Mouse (Mus musculus) midbrain, embryonic 10.5 days (tissue): ENCODE data around the gene Gm17509. TPM values are rescaled to one million over a fixed set of nuclear protein-coding genes. Genes with fewer than 3 reads are reported as not detected.

Source experiments
- DNase-seq: peaks from one replicate; pipeline ENCODE4 v3.0.0-alpha.2; 2017; ENCODE audit warnings: low spot score
- H3K27ac ChIP-seq: fragments of 300-500 bp; sonication (generic); replicated peaks from 2 replicates; pipeline ENCODE4 v1.5.1; 2016; ENCODE audit warnings: mild to moderate bottlenecking
- H3K27me3 ChIP-seq: fragments of 300-500 bp; sonication (generic); 2 replicates; pipeline ENCODE4 v1.6.1; 2016; ENCODE audit warnings: low read depth, mild to moderate bottlenecking; ENCODE audit not compliant: poor library complexity, severe bottlenecking
- H3K36me3 ChIP-seq: fragments of 300-500 bp; sonication (generic); 2 replicates; pipeline ENCODE4 v1.6.1; 2016; ENCODE audit warnings: mild to moderate bottlenecking, moderate library complexity
- H3K4me1 ChIP-seq: fragments of 300-500 bp; sonication (generic); 2 replicates; pipeline ENCODE4 v1.6.1; 2016
- H3K4me3 ChIP-seq: fragments of 300-500 bp; sonication (generic); 2 replicates; pipeline ENCODE4 v1.5.1; 2016; ENCODE audit warnings: mild to moderate bottlenecking, moderate library complexity
- H3K9me3 ChIP-seq: fragments of 300-500 bp; sonication (generic); replicated peaks from 2 replicates; pipeline ENCODE4 v1.6.1; 2016; ENCODE audit warnings: mild to moderate bottlenecking
- WGBS: fragments of 180-500 bp; shearing (Covaris S2); methylation state at CpG from one replicate; pipeline ENCODE4 v1.1.7; 2016; 5-methylcytosine and 5-hydroxymethylcytosine counted together
- polyA plus RNA-seq: library from polyadenylated mRNA; unstranded; fragments of >200 nt; fragmentation: Nextera tagmentation; extraction: Ambion mirVana; gene quantifications from 2 replicates; pipeline ENCODE4 v1.2.1, GENCODE M21; 2016

Gm17509 gene
- polyA plus RNA-seq, 1 experiment from 2014 or later = 1.4 TPM

DNA sequence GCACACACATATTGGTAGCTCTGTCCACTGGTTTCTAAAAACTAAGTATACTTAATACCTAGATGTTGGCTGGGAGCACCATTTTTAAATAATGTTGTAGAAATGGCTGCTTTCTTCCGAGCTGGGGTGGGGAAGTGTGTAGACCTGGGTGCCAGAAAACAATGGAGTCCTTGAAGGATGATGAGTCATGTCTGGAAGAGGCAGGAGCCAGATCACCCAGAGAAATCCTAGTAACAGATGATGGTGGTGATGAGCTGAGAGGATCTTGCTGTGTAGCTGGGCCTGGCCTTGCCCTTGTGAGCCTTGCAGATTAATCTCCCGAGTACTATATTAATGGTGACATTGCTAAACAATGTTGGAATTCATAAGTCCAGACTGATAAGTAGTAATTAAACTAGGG, 4.0 kb upstream of the Gm17509 start:
- no peak overlapping the region for H3K27ac ChIP-seq
- peaks cover 24% of the 10 kb centered on the region for H3K4me1 ChIP-seq
- WGBS = 77% methylated on average over 2 of the region's 2 CpGs
- H3K4me3 ChIP-seq = no peak overlapping the region
- peaks cover 13% of the 10 kb centered on the region for H3K36me3 ChIP-seq
- H3K27me3 ChIP-seq = no peaks in the 10 kb centered on the region
- DNase-seq = no peak
- H3K9me3 ChIP-seq = no peaks in the 10 kb centered on the region

GRCm38 (mm10) chr13:117223125-117223524, 2.2 kb upstream of the Gm17509 start:
- no peak overlapping the region for H3K4me3 ChIP-seq
- WGBS = 50% methylated on average over 5 of the region's 5 CpGs
- no peak for DNase-seq

DNA sequence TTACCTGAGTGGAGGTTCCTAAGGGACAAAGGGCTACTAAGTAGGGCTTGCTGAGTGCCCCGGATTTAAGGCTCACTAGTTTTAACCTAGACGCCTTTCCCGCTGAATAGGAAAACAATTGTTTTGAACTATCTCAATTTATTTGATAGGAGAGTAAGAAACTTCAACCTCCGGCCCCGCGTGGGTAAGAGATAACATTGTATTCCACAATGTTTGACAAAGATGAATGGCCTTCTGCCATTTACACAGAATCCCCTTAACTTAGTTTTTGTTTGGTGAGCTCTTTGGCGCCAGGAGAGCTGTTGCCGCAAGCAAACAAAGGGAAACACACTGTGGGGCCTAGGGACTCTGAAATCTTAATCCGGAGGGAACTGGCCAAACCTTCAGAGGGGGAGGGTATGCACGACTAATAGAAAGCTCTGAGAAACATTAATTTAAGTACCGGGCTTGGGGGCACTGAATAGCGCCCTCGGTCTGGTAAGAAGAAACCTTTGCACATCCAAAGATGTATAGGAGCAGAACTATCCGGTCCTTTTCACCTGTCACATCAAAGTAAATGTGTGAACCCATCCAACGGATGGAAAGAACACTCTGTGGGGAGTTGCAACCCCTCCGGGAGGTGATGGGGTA, 889 bp downstream of the Gm17509 start:
- no peaks in the 10 kb centered on the region for H3K36me3 ChIP-seq
- H3K27me3 ChIP-seq = peaks cover 7% of the 10 kb centered on the region; the same call in 1 of the 2 replicates
- under 1% methylated on average over 16 of the region's 16 CpGs for WGBS
- DNase-seq = peak; percentile 64
- peak overlapping the region; percentile 86 for H3K4me3 ChIP-seq
- no peaks in the 10 kb centered on the region for H3K9me3 ChIP-seq
- H3K4me1 ChIP-seq = peaks cover 56% of the 10 kb centered on the region
- peak overlapping the region; percentile 98 for H3K27ac ChIP-seq

More at GRCm38 (mm10) chr13:117223125-117223524, 2.2 kb upstream of the Gm17509 start:
- peaks cover 31% of the 10 kb centered on the region for H3K4me1 ChIP-seq
- no peaks in the 10 kb centered on the region for H3K9me3 ChIP-seq
- peaks cover 4% of the 10 kb centered on the region; the same call in 1 of the 2 replicates for H3K27me3 ChIP-seq
- H3K36me3 ChIP-seq = peaks cover 10% of the 10 kb centered on the region; the same call in 1 of the 2 replicates
- H3K27ac ChIP-seq = no peak overlapping the region

DNA sequence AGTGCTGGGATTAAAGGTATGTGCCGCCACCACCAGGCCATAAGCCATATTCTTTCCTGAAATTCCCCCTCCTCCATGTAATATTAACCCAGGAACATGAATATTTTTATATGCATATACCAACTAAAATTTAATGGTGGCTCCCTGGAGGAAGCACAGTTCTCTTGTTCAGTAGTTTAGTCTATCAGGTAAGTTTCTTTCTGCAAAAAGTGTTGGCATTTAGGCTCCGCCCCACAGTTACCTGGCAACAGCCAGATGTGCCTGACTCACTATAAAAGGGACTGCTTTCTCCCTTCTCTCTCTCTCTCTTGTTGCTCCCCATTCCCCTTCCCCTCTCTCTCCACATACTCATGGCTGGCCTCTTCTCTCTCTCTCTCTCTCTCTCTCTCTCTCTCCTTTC, 2.8 kb downstream of the Gm17509 start:
- 83% methylated on average over 2 of the region's 2 CpGs for WGBS
- H3K4me3 ChIP-seq = no peak overlapping the region
- no peaks in the 10 kb centered on the region for H3K9me3 ChIP-seq
- peaks cover 55% of the 10 kb centered on the region for H3K4me1 ChIP-seq
- no peak for DNase-seq
- no peaks in the 10 kb centered on the region for H3K36me3 ChIP-seq
- peaks cover 7% of the 10 kb centered on the region; the same call in 1 of the 2 replicates for H3K27me3 ChIP-seq
- H3K27ac ChIP-seq = no peak overlapping the region

DNA sequence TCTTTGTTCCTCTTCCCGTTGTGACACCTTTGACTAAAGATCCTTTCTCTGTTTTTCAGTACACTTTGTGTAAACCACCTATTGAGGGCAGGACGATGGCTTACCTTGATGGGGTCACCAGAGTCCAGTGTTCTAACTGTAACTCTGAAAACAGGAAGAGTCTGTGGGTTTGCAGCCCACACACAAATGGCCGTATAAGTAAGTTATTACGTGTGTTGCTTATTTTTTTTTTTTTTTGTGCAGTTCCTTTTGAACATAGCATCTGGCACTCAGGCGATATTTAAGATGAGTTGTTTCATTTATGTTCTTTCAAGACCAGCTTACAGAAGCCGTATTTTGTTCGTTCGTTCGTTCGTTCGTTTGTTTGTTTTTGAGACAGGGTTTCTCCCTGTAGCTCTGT, 3.3 kb downstream of the Gm17509 start:
- H3K27ac ChIP-seq = no peak overlapping the region
- no peak for DNase-seq
- H3K27me3 ChIP-seq = peaks cover 7% of the 10 kb centered on the region; the same call in 1 of the 2 replicates
- no peaks in the 10 kb centered on the region for H3K36me3 ChIP-seq
- 61% methylated on average over 11 of the region's 11 CpGs for WGBS
- H3K9me3 ChIP-seq = no peaks in the 10 kb centered on the region
- peaks cover 51% of the 10 kb centered on the region for H3K4me1 ChIP-seq
- H3K4me3 ChIP-seq = no peak overlapping the region

DNA sequence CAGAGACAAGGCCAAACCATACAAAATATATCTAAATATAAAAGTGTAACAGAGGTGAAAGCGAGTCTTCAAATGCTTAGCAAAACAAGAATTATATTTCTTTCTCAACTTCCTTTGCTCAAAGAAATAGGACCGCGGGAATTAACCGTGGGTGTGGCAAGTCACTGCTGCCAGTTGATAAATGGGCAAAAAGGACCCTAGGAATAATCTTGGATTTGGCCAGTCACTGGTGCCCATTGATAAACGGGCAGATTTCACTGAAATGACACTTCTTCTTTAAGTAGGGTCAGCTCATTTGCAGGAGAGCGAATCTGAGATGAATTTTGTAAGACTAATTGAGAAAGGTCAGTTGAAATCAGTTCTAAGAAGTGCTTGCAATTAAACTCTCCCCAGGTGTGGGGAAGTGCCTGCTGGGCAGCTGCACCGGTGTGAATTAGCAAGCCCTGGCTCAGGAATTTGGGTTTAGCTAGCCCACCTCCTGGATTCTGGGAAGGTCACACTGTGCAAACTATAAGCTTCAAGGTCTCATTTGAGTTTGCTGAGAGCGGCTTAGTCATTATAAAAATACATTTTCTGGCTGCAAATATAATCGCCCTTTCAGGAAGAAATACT, 4.0 kb downstream of the Gm17509 start:
- Histone ChIP-seq H3K4me3 (no peak overlapping the region), H3K27ac (no peak overlapping the region), H3K4me1 (peaks cover 44% of the 10 kb centered on the region), H3K27me3 (peaks cover 7% of the 10 kb centered on the region; the same call in 1 of the 2 replicates), H3K36me3 (no peaks in the 10 kb centered on the region), H3K9me3 (no peaks in the 10 kb centered on the region)
- WGBS = 14% methylated on average over 9 of the region's 9 CpGs
- no peak for DNase-seq

GRCm38 (mm10) chr13:117216126-117216525, 4.7 kb downstream of the Gm17509 start:
- peaks cover 39% of the 10 kb centered on the region for H3K4me1 ChIP-seq
- H3K27ac ChIP-seq = peak overlapping the region; percentile 69
- H3K9me3 ChIP-seq = no peaks in the 10 kb centered on the region
- H3K36me3 ChIP-seq = no peaks in the 10 kb centered on the region
- H3K27me3 ChIP-seq = peaks cover 7% of the 10 kb centered on the region; the same call in 1 of the 2 replicates
- WGBS = 4% methylated on average over 10 of the region's 10 CpGs
- peak; percentile 43 for DNase-seq
- no peak overlapping the region for H3K4me3 ChIP-seq

DNA sequence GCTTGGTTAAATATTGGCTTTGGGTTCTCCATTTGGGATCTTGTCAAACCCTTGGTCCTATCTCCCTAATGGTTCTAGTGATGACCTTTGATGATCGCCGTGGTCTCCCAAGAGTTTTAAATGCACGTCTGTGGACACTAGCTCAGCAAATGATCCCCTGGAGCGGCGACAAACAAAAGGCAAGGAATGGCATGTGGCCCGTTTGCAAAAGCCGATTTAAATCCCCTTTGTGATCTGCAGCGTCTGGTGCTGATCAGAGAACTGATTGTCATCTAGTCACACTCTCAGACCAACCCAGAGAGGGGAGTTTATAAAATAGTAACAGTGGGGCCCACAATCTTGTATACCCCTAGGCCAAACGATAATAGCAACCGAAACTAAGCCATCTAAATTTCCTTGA, 5.4 kb downstream of the Gm17509 start:
- H3K27me3 ChIP-seq = peaks cover 7% of the 10 kb centered on the region; the same call in 1 of the 2 replicates
- WGBS = under 1% methylated on average over 10 of the region's 10 CpGs
- H3K9me3 ChIP-seq = no peaks in the 10 kb centered on the region
- H3K4me3 ChIP-seq = 0 out of 2 replicates have a peak overlapping the region, but pooled peaks have one; percentile 2
- DNase-seq = peak; percentile 77
- peaks cover 39% of the 10 kb centered on the region for H3K4me1 ChIP-seq
- H3K27ac ChIP-seq = peak overlapping the region; percentile 69
- H3K36me3 ChIP-seq = no peaks in the 10 kb centered on the region

DNA sequence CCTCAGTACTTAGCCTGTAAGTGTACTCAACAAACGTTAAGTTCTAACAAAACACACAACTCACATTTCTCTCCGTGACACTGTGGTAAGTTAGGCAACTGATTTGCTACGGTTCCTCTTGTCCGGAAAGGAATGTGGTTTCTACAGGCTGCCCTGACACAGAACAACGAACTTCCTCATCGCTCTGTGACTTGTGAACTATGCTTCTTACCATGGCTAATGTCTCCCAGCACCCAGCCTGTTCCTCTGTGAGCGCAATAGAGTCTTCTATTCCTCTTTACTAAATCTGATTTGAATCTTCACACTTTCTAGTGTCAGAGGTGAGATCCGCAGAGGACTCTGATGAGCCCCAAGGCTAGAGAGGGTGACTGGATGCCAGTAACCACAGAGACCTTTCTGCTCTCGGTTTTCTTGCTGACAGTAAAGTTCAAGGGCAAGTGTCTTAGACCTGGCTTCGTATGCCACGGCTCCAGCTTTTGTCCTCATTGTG, 9.4 kb downstream of the Gm17509 start:
- H3K27ac ChIP-seq = no peak overlapping the region
- no peak overlapping the region for H3K4me3 ChIP-seq
- H3K4me1 ChIP-seq = peaks cover 16% of the 10 kb centered on the region
- DNase-seq = no peak
- WGBS = 71% methylated on average over 11 of the region's 11 CpGs
- no peaks in the 10 kb centered on the region for H3K9me3 ChIP-seq
- H3K27me3 ChIP-seq = no peaks in the 10 kb centered on the region
- H3K36me3 ChIP-seq = no peaks in the 10 kb centered on the region

GRCm38 (mm10) chr13:117208236-117208635, 12.6 kb downstream of the Gm17509 start, which contains the start of gene Emb:
Gene Emb, plus strand, starts transcription at chr13:117208536.
- Histone ChIP-seq H3K4me1 (no peaks in the 10 kb centered on the region; the same call in 1 of the 2 replicates), H3K36me3 (no peaks in the 10 kb centered on the region), H3K27me3 (no peaks in the 10 kb centered on the region), H3K4me3 (no peak within 1 kb of the TSS), H3K27ac (no peak within 1 kb of the TSS), H3K9me3 (no peaks in the 10 kb centered on the region)
- no peak for DNase-seq
- WGBS = 78% methylated on average over 6 of the region's 6 CpGs

- Histone ChIP-seq H3K36me3 (no peaks in the 10 kb centered on the region), H3K9me3 (no peaks in the 10 kb centered on the region), H3K27ac (no peak overlapping the region), H3K4me1 (no peaks in the 10 kb centered on the region), H3K27me3 (no peaks in the 10 kb centered on the region), H3K4me3 (no peak overlapping the region)
- DNase-seq = no peak
- WGBS = 92% methylated on average over 8 of the region's 8 CpGs
Observed at GRCm38 (mm10) chr13:117206066-117206465, 14.8 kb downstream of the Gm17509 start.

DNA sequence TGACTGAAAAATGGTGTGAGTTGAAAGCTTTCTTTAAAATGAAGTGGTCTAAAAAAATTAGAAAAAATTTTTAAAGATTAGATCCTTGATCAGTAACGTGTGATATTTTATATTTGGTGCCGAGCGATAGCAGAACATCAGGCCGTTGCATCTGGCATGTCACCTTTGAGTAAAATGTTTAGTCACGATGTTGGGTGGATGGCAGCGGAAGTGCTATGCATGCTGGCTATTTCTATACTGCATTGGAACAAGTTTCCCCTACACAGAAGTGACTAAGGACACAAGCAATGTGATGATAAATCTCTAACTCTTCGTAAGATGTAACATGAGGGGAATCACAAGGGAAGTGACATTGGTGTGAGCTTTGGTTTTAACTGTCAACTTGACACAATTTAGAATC, 16.2 kb downstream of the Gm17509 start:
- no peaks in the 10 kb centered on the region for H3K27me3 ChIP-seq
- WGBS = 92% methylated on average over 7 of the region's 7 CpGs
- no peak for DNase-seq
- H3K27ac ChIP-seq = no peak overlapping the region
- no peaks in the 10 kb centered on the region for H3K9me3 ChIP-seq
- no peak overlapping the region for H3K4me3 ChIP-seq
- H3K4me1 ChIP-seq = no peaks in the 10 kb centered on the region
- H3K36me3 ChIP-seq = no peaks in the 10 kb centered on the region
